Comparison of ENCODE assay signal across 20 mouse cellular contexts in the genomic region with DNA sequence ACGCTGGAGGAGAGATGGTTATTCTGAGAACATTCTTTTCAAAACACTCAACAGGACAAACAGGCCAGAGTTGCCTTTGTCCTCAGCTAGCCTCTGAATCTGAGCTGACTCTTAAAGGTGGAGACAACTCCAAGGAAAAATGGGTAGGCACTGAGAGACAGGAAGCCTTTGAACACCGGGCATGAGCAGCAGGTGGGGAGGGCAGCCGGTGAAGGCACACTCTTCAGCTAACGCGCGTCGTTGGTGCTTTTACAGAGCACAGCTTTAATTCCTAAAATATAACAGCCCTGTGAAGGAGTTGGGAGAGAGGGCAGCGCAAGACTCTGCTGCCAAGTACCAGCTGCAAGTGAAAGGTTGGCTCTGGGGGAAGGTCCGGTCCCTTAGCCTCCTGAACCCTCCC. TPM values are rescaled to one million over a fixed set of nuclear protein-coding genes. Genes with fewer than 3 reads are reported as not detected.
A peak's percentile ranks its signal among the peaks of the same experiment; 100 is the strongest.
DNase-seq lines count a peak whose midpoint lies in the region; ATAC-seq lines count a peak whose summit lies in the region.
"Had no signal": no experiment of that assay in that cellular context is flagged by ENCODE, and none has a peak within 500 bp of the region (broad histone marks: within the 10 kb centered on the region; RNA-seq: fewer than 3 reads in every experiment).

No protein-coding gene starts in this region.

- no peak overlapping the region for H3K4me3 ChIP-seq in forebrain, embryonic 13.5 days
- no peak overlapping the region for H3K4me3 ChIP-seq in forebrain, embryonic 15.5 days
- H3K4me3 ChIP-seq in midbrain, embryonic 10.5 days, result no peak overlapping the region
- no peak overlapping the region for H3K4me3 ChIP-seq in midbrain, embryonic 15.5 days
- H3K4me3 ChIP-seq: embryonic facial prominence, embryonic 10.5 days; heart, embryonic 13.5 days; hindbrain, embryonic 13.5 days had no signal

- DNase-seq in midbrain, embryonic 10.5 days (ENCODE audit: low spot score), result no peak
- peak; percentile 34 for DNase-seq in adipocyte (ENCODE audit: low spot score)
- DNase-seq in thymus, postnatal 25 days, result peak; percentile 30
- no peak for DNase-seq in heart, postnatal 10 days
- DNase-seq in kidney, postnatal 10 days, result no peak
- DNase-seq: adrenal gland, postnatal 14 days; cerebellum, adult 18-20 months; cerebellum, postnatal 10 days; forebrain, postnatal 0 days; gastrocnemius, postnatal 36 days; heart, adult 11 months; heart, postnatal 4 days had no signal

- H3K4me1 ChIP-seq in forebrain, embryonic 13.5 days, result peaks cover 22% of the 10 kb centered on the region
- peaks cover 23% of the 10 kb centered on the region for H3K4me1 ChIP-seq in forebrain, embryonic 15.5 days
- H3K4me1 ChIP-seq in midbrain, embryonic 10.5 days, result peaks cover 53% of the 10 kb centered on the region
- H3K4me1 ChIP-seq in midbrain, embryonic 15.5 days, result peaks cover 29% of the 10 kb centered on the region

- no peak for ATAC-seq in forebrain, embryonic 13.5 days
- ATAC-seq in forebrain, embryonic 15.5 days (replicated peaks), result no peak
- ATAC-seq in midbrain, embryonic 15.5 days (replicated peaks), result no peak
- ATAC-seq: forebrain, postnatal 0 days had no signal

- intact Hi-C loops in heart, postnatal 10 days (cut with DNase I), result no loop called here

- no peaks in the 10 kb centered on the region for H3K36me3 ChIP-seq in forebrain, embryonic 13.5 days (ENCODE audit: poor library complexity, severe bottlenecking)
- H3K36me3 ChIP-seq in forebrain, embryonic 15.5 days, result no peaks in the 10 kb centered on the region
- H3K36me3 ChIP-seq in midbrain, embryonic 10.5 days, result no peaks in the 10 kb centered on the region
- H3K36me3 ChIP-seq in midbrain, embryonic 15.5 days (replicated peaks), result no peaks in the 10 kb centered on the region
- H3K36me3 ChIP-seq: embryonic facial prominence, embryonic 10.5 days; heart, embryonic 13.5 days; hindbrain, embryonic 13.5 days had no signal

- no peak overlapping the region for H3K9ac ChIP-seq in forebrain, embryonic 13.5 days
- no peak overlapping the region for H3K9ac ChIP-seq in forebrain, embryonic 15.5 days (replicated peaks)
- H3K9ac ChIP-seq in midbrain, embryonic 15.5 days, result no peak overlapping the region
- H3K9ac ChIP-seq: forebrain, postnatal 0 days; heart, embryonic 13.5 days; hindbrain, embryonic 13.5 days had no signal

- 0 out of 2 replicates have a peak overlapping the region, but pooled peaks have one; percentile 2 for H3K4me2 ChIP-seq in forebrain, embryonic 13.5 days
- no peak overlapping the region for H3K4me2 ChIP-seq in forebrain, embryonic 15.5 days (replicated peaks)
- H3K4me2 ChIP-seq in midbrain, embryonic 15.5 days, result no peak overlapping the region
- H3K4me2 ChIP-seq: heart, embryonic 13.5 days; hindbrain, embryonic 13.5 days had no signal

- H3K9me3 ChIP-seq in forebrain, embryonic 13.5 days (replicated peaks), result no peaks in the 10 kb centered on the region
- H3K9me3 ChIP-seq in forebrain, embryonic 15.5 days, result no peaks in the 10 kb centered on the region
- H3K9me3 ChIP-seq in midbrain, embryonic 10.5 days (replicated peaks), result no peaks in the 10 kb centered on the region
- H3K9me3 ChIP-seq in midbrain, embryonic 15.5 days, result no peaks in the 10 kb centered on the region
- H3K9me3 ChIP-seq: embryonic facial prominence, embryonic 10.5 days; heart, embryonic 13.5 days; hindbrain, embryonic 13.5 days had no signal

- H3K27ac ChIP-seq in forebrain, embryonic 13.5 days, result no peak overlapping the region
- no peak overlapping the region for H3K27ac ChIP-seq in forebrain, embryonic 15.5 days (replicated peaks)
- H3K27ac ChIP-seq in midbrain, embryonic 10.5 days (replicated peaks), result peak overlapping the region; percentile 24
- H3K27ac ChIP-seq in midbrain, embryonic 15.5 days, result no peak overlapping the region
- H3K27ac ChIP-seq: embryonic facial prominence, embryonic 10.5 days; heart, embryonic 13.5 days; hindbrain, embryonic 13.5 days had no signal

- 21% methylated on average over 9 of the region's 9 CpGs for WGBS in forebrain, embryonic 13.5 days
- 23% methylated on average over 9 of the region's 9 CpGs for WGBS in forebrain, embryonic 15.5 days
- 34% methylated on average over 9 of the region's 9 CpGs for WGBS in midbrain, embryonic 10.5 days
- 26% methylated on average over 9 of the region's 9 CpGs for WGBS in midbrain, embryonic 15.5 days

- H3K27me3 ChIP-seq in forebrain, embryonic 13.5 days, result peaks cover 6% of the 10 kb centered on the region
- H3K27me3 ChIP-seq in forebrain, embryonic 15.5 days, result no peaks in the 10 kb centered on the region
- peaks cover 52% of the 10 kb centered on the region for H3K27me3 ChIP-seq in midbrain, embryonic 10.5 days (ENCODE audit: low read depth, poor library complexity, severe bottlenecking)
- H3K27me3 ChIP-seq in midbrain, embryonic 15.5 days (replicated peaks), result no peaks in the 10 kb centered on the region

RNA-seq across cellular contexts. Expression of gene Cacng4, which starts 5.0 kb away (rescaled TPM):
- 23.1 and 27.6 TPM in 2 replicates for polyA plus RNA-seq in forebrain, embryonic 13.5 days (2015; fragmentation: Nextera tagmentation; extraction: Ambion mirVana)
- 37.8 and 40.6 TPM in 2 replicates for polyA plus RNA-seq in forebrain, embryonic 15.5 days (2015; fragmentation: Nextera tagmentation; extraction: Ambion mirVana)
- 8.9 and 14.3 TPM in 2 replicates for polyA plus RNA-seq in midbrain, embryonic 10.5 days (2016; fragmentation: Nextera tagmentation; extraction: Ambion mirVana)
- polyA plus RNA-seq in midbrain, embryonic 15.5 days (2015; fragmentation: Nextera tagmentation; extraction: Ambion mirVana), result 61.5 and 68.6 TPM in 2 replicates
- under 1 TPM; 0.32 to 0.65 TPM for total RNA-seq in heart, postnatal 10 days (2021)
- total RNA-seq: gastrocnemius, adult 8-10 months; MEL had no signal

Comparison
In these comparisons a context has a peak if more than half of its experiments do, and no peak if none do; other contexts are left out.
1. DNase-seq: peak in adipocyte (single experiment) and thymus, postnatal 25 days (single experiment); none in midbrain, embryonic 10.5 days (single experiment), heart, postnatal 10 days (0 of 2) and kidney, postnatal 10 days (single experiment).